Mouse (Mus musculus) cerebellum, postnatal 10 days (tissue): ENCODE data around the gene Spock1.

ENCODE experiments used
- DNase-seq, 2 experiments: peaks; one replicate each; pipeline ENCODE4 v3.0.0; 2021; ENCODE audit warnings: mixed read lengths in 2 of 2

Spock1 gene

DNA sequence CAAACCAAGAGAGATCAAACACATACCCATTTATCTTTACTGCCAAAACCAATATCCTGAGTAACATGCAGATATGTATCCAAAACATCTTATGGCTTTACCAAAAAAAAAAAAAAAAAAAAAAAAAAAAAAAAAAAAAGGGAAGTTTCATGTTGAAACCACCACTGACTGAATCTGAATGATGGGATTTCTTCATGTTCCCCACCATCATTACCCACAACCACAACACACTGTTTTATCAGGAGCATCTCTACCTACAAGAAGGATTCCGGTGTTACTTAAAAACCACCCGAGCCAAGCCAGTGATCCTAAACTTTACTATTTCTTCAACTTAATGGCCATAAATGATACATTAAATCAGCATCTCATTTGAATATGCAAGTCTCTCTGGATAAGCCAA lies 109.5 kb downstream of the Spock1 start:
- DNase-seq, result no peak

DNA sequence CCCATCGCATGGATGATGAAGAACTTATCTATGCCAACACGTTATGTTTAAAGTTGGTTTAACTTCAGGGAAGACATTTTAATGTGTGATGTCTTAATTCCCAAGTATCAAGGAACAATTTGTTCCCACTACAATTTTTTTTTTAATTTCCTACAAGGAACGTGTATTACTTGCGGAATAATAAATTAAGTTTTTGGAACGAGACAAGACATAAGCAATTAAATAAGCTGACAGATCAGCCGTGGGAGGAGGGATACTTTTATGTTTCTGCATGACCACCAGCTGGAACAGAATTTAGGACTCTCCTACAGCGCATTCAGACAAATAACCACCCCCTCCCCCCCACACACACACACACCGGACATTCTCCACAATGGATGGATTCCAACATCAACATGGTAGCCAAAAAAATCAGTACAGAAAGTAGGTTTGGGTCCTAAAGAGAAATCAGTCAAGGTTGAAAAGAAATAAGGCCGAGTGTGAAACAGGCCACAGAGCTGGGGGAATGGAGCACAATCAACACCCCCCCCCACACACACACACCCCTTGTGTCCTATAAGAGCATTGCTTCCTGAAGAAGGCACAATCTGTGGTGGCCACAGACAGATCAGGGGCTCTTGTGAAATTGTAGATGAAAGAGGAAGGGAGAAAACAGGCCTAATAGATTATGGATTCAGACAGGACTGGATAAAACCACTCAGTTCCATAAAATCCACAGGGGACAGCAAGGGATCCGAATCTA lies 111.0 kb downstream of the Spock1 start:
- no peak for DNase-seq

DNA sequence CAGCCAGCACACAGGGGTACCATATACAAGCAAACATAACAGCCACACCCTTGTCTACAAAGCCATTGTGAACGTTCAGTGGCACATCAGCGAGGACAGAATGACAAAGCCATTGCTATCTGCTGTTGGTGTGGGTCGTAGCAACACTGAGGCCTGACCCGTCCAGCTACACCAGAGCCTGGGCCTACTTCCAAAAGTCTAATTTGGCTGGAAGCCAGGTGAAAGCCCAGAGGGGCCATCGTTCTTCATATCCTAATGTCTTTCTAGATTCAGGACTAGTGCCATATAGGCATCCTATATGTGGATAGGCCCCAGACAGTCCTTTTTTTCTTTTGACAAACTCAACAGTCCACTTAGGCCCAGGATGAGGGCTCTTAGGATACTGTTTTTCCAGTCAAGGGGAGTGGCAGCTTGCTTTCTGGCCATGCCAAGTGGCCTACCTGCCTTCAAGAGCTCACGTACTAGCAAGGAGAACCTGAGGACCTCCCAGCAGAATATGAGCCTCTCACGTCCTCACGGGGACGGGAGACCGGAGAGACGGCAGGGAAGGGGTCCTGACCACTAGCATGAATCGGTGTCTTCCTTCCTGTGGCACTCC lies 114.4 kb downstream of the Spock1 start:
- peak; percentile 78 to 79 for DNase-seq

DNA sequence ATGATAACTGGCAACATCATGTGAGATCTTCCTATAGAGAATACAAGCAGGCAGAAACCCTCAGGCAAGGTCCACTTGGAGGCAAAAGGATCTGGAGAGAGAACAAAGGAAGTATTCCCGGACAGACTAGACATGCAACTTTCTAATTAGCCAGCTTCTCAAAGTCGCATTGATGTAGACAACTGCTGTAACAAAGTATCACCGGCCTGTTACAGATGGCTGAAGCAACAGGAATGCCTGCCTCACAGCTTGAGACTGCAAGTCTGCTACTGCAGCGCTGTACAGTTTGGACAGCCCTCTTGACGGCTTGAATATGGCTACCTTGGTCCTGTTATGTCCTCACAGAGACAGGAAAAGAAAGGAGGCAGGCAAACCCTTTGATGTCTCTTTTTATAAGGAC lies 118.3 kb downstream of the Spock1 start:
- DNase-seq, result peak; percentile 50 to 70

DNA sequence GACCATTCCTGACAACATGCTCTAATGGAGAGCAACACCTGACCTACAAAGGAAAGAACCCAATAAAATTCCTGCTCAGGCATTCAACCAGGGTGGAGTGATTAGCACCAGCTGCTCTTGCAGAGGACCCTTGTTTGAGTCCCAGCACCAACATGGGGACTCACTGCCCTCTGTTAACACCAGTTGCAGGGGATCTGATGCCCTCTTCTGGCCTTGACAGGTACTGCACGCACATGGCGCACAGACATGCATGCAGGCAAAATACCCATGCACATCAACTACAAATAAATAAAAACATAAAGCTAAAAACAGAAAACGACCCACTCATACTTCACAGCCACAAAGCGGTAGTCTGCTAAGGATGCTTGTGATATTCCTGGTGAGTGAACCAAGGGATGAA lies 119.8 kb downstream of the Spock1 start:
- DNase-seq, result no peak

DNA sequence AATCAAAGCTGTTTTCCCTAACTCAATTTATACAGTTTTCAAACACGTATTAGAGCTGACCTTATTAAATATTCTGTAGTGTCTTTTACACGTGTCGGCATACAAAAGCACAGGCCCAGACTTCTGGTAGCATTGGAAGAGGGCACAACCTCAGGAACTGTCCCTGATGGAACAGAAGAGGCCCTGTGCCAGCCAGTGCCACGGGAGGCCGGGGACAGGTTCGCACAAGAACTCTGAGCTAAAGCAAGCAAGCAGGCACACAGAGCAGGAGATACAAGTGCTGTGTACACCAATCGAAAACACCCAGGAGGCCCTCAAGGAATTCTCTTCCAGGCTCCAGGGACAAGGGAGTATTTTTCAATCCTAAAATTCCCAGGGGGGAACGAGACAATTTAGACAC lies 121.9 kb downstream of the Spock1 start:
- peak; percentile 53 to 65 for DNase-seq

DNA sequence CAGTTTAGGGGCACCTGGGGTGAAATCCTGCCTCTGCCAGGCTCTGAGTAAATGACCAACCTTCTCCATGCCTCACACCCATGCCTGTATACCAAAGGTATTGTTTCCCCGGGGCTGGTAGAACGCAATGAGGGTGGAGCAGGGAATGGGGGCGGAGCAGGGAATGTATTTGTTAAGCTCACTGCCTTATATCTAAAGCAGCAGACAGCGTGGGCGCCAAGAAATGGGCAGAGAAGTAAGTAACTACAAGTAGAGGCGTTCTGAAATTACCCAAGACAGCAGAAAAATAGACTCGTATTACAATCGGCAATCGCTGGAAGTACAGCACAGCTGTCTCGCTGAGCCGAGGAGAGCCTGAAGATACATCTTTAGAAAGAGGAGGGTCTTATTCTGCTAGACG lies 125.2 kb downstream of the Spock1 start:
- DNase-seq, result peak in 1 of 2 experiments; percentile 15

DNA sequence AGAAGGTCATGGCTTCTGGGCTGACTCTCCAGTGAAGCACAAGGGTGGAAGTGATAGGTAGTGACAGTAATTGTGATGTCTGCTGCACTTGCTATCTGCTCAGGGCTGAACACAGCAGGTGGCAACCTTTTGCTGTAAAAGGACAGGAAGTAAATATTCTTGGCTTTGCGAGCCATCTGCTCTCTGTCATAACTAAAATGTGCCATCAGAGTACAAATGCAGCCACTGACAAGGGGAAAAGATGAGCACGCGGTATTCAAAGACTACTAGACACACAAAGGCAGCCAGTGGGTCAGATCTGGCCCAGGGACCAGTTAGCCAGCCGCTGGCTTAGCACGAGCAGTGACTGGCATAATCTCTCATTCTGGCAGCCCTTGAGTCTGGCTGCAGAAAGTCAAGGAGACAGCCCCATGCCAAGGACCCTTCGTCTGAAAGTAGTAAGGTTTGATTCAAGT lies 126.0 kb downstream of the Spock1 start:
- peak; percentile 77 to 82 for DNase-seq

DNA sequence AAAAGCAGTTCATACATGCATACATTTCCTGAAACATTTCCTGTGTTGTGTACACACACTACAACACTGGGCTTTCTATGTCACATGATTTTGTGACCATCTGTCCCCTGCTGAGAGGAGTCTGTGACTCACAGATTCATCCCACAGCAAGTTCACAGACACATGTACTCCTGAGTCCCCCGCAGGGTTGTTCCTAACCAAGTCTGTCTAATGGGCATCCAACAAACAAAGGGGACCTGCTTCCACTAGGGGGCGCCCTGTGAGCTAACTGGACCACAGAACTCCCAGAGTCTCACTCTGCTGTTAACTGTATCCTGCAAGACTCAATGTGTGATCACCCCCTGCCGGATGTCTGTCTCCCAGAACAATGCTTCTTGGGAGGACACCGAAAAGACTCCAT lies 129.0 kb downstream of the Spock1 start:
- peak; percentile 63 to 68 for DNase-seq

DNA sequence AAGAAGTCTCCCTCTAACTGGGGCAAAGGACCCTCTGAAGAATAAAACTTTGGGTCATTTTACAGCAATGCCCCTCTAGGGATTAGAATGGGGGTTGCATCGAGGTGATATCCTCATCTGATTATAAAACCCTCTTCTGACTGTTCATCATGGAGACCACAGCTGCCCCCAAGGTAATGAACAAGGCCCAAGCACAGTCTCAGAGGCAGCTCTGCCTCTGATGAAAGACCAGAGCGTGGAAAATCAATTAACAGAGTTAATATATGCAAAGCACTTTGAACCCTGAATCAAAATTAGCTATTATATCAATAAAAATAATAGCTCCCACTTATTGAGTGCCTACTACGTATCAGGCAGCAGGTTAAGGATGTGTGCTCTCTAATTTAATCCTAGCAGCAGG lies 129.6 kb downstream of the Spock1 start:
- DNase-seq, result no peak

DNA sequence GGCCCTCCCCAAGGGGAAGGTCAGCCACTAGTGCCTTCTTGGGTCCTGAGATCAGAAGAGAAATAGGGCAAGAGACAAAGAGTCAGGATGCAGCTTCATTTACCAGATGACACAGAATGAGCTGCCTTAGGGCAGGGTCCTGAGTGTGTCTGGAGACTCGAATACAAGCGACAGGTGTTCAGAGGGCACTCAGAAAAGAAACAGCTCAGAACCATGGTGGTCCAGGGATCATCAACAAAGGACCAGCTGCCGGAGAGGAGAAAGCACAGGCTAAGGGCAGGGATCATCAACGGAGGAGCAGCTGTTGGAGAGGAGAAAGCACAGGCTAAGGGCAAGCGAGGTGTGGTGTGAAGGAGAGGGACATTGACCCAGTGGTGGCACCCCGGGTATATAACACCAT lies 136.1 kb downstream of the Spock1 start:
- no peak for DNase-seq

DNA sequence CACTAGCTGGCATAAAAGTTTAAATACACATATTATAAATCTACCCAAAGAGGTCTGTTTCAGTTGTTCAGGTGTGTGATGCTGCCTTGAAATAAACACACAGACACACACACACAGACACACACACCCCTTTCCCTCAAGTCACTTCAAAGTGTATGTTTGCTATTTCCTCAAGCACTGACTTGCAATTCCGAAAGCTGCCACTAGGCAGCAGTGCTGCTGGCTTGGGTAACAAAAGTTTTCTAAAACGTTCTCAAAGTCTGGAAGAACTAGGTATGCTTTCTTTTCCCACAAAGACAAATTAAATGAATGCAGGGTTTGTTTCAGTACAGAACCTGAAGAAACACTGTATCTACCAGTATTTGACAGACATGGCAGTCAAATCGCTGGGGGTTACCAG lies 141.4 kb downstream of the Spock1 start:
- DNase-seq, result peak; percentile 45 to 46

DNA sequence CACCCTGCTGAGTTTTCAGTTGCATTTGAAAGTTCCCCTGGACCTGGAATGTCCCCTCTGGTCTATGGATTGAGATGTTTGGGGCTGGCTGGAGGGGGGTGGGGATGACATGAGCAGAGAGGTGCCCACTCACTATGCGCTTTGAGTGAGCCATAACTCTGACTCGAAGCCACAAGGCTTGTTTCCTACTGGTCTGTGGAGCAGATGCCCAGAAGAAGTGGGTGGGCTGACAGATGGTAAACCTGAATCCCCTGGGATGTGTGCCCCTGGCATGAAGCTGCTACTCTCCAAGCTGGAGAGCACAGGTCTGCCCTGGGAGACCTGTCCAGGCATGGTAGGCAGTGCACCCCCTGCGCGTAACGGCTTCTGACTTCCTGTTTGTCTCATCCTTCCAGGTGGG lies 147.0 kb downstream of the Spock1 start:
- DNase-seq, result peak; percentile 35 to 54

DNA sequence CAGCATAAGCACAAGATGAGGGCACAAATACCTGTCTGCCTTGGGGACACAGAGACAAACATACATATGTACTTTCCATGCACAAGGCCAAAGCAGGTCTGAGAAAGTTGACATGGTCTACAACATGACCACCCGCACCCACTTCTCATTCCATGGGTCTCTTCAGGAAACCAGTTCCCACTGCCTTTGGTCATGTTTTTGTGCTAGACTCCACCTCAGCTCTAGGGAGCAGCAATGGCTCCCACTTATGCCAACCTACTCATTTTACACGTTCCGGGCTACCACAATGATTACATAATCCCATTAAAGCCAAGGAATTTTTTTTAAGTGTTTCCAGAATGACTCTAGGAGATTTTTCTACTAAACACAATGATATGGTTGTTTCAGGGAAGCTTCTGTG lies 147.5 kb downstream of the Spock1 start:
- DNase-seq, result no peak

DNA sequence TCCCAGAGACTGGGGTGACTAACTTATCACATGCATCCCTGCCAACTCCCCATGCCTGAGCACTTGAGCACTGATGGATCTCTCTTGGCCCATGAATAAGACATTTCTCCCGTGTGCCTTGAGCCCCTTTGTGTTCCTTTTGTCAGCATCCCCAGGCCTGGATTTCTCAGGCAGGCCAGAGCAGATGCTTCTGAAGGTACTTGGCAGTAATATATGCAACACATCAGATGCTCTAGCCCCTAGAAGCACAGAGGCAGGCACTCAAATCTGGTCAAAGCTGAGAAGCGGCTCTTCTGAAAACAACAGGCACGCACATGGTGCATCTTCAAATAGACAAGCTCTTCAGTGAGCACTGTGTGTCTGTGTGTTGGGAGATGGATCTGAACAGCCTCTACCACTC lies 151.8 kb downstream of the Spock1 start:
- DNase-seq, result no peak

DNA sequence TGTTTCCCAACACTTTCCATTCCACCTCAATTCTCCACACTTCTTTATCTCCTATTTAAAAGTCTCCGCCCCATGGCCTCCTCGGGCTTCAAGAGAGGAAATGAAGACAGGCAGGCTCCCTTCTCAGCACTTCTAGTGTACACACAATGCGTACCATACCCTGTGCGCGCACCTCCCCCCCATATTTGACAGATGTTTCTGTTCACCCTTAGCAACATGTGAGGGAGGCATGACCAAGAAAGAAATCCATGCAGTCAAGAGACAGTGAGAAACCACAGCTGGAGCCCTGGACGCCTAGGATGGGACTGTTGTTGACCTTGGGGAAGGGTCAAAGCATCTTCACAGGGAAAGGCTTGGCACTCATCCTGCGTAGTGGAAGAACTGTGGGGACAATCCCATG lies 157.3 kb downstream of the Spock1 start:
- no peak for DNase-seq

DNA sequence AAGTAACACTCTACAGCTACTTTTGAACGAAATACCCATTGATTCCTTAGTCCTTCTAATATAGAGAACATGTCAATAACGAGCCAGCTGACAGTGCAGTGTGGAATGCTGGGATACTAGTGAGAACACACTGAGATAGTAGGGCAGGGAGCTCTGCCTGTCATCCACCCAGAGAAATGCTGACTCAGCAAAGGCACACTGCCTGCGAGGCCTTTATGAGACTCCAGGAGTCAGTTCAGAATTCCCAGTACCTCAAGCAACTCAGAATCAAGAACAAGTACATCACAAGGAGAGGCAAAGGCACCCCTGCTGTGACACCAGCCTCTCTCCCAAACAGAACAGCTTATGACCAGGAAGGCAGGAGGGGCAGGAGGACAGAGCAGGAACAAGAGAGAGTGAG lies 163.5 kb downstream of the Spock1 start:
- no peak for DNase-seq

DNA sequence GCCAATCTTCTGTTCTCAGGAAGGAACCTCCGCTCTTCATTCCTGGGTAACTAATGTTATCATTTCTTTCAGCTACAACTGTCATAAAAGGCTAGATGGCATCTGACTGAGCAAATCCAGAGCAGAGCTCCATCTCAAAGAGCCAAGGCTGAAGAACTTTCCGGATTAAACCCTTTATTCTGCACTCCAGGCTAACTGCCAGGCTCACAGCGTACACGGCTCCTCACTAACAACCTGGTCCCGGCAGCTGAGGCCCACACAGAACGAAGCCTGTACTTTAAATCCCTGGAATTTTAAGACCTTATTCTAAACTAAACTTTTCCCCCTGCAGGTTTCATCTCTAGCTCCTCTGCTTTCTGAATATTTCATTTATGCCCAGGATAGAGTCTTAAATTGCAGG lies 166.9 kb downstream of the Spock1 start:
- peak; percentile 46 to 56 for DNase-seq

DNA sequence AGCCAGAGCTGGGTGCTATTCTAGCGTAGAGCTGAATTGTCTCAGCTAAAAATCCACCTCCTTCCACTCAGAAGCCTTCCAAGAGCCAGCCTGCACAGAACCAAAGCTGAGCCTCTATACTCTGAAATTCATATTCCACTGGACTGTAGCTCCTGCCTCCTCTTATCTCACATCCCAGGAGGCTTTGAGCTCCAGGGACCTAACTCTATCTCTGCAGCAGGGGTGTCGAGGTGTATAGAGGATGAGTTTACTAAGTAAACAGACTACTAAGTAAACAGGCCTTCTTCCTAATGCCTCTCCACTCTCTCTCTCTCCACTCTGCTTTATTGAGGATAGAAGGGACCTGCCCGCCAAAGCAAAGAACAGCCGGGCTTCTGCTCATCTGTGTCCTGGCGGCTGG lies 167.7 kb downstream of the Spock1 start:
- no peak for DNase-seq

DNA sequence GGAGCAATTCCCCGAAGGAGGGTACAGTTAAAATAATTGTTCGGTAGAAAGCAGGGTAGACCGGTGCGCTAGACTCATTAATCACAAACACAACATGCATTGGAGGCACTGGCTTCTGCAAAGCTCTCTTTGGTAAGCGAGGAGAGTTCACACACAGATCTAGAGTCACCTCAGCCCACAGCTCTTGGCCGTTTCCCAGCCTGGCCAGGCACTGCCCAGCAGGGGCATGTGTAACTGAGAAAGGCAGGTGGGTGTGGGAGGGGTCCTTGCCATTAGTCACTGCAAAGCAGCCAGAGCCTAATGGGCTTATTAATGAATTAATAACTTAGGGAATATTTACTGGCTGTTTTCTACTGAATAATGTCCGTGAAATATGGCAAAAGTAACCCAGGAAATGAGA lies 172.1 kb downstream of the Spock1 start:
- DNase-seq, result peak; percentile 72 to 83

DNA sequence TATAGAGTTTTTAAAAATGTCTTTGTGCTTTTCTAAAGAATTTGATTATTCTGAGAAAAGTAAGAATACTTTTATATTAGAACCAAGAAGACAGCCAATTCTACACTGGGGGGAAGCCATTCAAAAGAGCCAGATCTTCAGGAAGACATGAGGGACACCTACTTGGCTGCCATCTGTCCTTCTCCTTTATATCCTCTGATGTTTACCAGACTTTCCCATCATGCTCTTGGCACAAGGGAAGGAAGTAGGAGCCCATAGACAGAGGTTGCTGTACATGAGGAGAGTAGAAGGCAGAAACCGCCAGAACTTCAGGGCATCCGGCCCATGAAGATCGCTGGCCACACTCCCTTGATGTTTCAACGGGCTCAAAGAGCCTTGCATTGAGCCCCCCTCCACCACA lies 173.6 kb downstream of the Spock1 start:
- DNase-seq, result peak in 1 of 2 experiments; percentile 50

DNA sequence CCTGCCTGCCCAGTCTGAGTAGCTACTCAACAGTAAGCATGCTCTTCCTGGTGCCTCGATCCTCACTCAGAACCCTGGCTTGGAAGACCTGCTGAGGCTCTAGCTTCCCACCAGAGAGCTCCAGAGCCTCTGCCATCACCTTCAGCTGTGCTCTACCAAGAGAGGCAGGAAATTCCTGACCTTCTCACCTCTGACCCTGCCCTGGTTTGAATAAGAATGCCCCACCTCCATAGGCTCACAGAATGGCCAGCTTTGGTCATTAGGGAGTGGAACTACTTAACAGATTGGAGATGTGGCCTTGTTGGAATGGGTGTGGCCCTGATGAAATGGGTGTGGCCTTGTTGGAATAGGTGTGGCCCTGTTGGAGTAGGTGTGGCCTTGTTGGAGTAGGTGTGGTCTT lies 174.6 kb downstream of the Spock1 start:
- no peak for DNase-seq

DNA sequence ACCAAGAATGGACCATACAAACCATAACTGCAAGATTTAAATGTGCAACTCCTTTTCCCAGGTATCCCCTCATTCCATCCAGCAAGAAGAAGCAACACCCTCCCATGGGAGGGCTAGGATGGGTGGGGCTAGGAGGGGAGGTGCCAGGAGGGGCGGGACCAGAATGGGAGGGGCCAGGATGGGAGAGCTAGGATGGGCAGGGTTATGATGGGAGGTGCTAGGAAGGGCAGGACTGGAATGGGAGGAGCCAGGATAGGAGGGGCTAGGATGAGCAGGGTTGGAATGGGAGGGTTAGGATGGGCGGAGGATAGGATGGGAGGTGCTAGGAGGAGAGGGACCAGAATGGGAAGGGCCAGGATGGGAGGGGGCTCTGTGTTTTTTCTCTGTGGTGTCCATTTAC lies 175.9 kb downstream of the Spock1 start:
- no peak for DNase-seq

DNA sequence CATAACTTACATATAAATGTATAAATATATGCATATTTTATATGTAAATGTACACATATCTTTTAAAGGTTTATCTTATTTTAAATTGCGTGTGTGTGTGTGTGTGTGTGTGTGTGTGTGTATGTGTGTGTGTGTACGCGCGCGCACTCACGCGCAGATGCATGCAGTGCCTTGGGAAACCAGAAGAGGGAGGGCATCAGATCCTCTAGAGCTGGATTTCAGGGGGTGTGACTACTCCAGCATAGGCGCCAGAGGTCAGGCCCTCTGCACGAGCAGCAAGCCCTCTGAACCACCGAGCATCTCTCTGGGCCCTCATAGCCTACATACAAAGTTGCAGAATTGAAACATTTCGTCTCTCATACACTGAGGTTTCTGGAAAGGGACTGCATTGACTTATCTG lies 180.4 kb downstream of the Spock1 start:
- DNase-seq, result no peak

DNA sequence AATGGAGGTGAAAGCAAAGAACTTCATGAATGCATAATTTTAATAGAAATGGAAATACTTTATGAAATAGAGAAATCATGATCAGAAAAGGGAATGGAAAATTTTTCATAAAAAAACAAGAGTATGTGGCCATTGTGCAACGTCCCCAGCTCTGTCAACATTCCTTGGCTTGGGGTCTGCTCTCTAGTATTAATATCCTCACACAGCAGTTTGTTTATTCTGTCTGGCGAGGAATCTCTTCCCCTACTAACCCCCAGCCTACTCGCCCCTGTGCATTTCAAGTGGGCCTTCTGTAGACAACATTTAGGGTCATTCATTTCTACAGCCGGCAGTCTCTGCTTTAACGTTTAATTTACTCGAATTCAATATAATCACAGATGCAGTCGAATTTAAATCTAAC lies 181.5 kb downstream of the Spock1 start:
- DNase-seq, result no peak
